Mouse (Mus musculus): ENCODE measurements around the gene Rtkn.

DNA sequence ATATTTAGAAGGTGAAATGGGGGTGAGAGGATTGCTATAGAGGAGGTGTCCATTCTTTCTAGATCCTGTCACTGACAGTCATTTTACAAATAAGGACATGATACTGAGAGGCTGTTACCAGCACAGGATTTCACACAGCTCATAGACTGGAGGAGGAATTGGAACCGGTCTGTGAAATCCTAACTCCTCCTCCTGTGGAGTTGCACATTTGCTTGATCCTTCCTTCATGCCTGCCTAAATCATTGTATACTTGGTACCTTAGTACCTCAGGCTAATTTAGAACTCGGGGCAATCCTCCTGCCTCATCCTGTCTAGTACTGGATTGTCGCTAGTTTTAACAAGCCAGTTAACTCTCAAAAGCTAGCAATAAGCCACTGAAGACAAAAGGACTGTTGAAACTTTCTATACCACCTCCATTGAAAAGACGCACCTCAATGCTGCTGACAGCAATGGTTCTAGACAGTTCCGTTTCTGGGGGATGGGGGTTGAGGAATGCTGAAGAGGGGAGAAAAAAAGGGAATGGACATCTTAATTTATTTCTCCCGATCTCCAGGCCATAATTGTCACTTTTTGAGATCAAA, 29.9 kb downstream of the Rtkn start:
- no peak for TF ChIP-seq ZC3H11A (IDR thresholded peaks at IDR 0.05; ENCODE audit: borderline replicate concordance, low read depth, low read length)
- TF ChIP-seq HCFC1 (IDR thresholded peaks at IDR 0.05; ENCODE audit: borderline replicate concordance, insufficient read depth, low read length) = no peak
- TF ChIP-seq ZNF384 (IDR thresholded peaks at IDR 0.05; ENCODE audit: low read depth, low read length) = no peak

Data from ES-E14 (cell line).